Mouse (Mus musculus) forebrain, postnatal 0 days (tissue): ENCODE results near the gene Eif4e2. TPM values are rescaled to one million over a fixed set of nuclear protein-coding genes. Genes with fewer than 3 reads are reported as not detected.

Experiments
- ATAC-seq: fragments of 200-750 bp; cut with Nextera tagmentation; 2 replicates; pipeline ENCODE4 v1.8.0; 2017; ENCODE audit warnings: mild to moderate bottlenecking, moderate library complexity
- DNase-seq: peaks from one replicate; pipeline ENCODE4 v3.0.0-alpha.2; 2015
- H3K27ac ChIP-seq: fragments of 300-500 bp; sonication (generic); 2 replicates; pipeline ENCODE4 v1.5.1; 2014; ENCODE audit warnings: low read depth, mild to moderate bottlenecking, antibody characterized with exemption, low read length, moderate library complexity, mixed read lengths
- H3K27me3 ChIP-seq: fragments of 300-500 bp; sonication (generic); 2 replicates; pipeline ENCODE4 v1.6.1; 2014; ENCODE audit warnings: mild to moderate bottlenecking, low read length, mixed read lengths; ENCODE audit not compliant: insufficient read depth
- H3K36me3 ChIP-seq: fragments of 300-500 bp; sonication (generic); 2 replicates; pipeline ENCODE4 v1.6.1; 2014; ENCODE audit warnings: mild to moderate bottlenecking, moderate library complexity; ENCODE audit not compliant: insufficient read depth
- H3K4me1 ChIP-seq: fragments of 300-500 bp; sonication (generic); 2 replicates; pipeline ENCODE4 v1.6.1; 2014; ENCODE audit warnings: antibody characterized with exemption; ENCODE audit not compliant: insufficient read depth
- H3K4me2 ChIP-seq: fragments of 300-500 bp; sonication (generic); 2 replicates; pipeline ENCODE4 v1.6.1; 2014; ENCODE audit warnings: low read depth, mild to moderate bottlenecking, moderate library complexity
- H3K4me3 ChIP-seq: fragments of 300-500 bp; sonication (generic); 2 replicates; pipeline ENCODE4 v1.5.1; 2014; ENCODE audit warnings: low read depth, low read length, mixed read lengths
- H3K9ac ChIP-seq: fragments of 300-500 bp; sonication (generic); 2 replicates; pipeline ENCODE4 v1.6.1; 2014; ENCODE audit warnings: mild to moderate bottlenecking
- H3K9me3 ChIP-seq: fragments of 300-500 bp; sonication (generic); 2 replicates; pipeline ENCODE4 v1.6.1; 2016; ENCODE audit warnings: low read length
- CTCF ChIP-seq: sonication (generic); IDR thresholded peaks from 2 replicates; pipeline ENCODE4 v1.5.1; 2016; ENCODE audit warnings: antibody characterized with exemption, control low read depth, low read depth
- WGBS: fragments of 180-500 bp; shearing (Covaris S2); extraction: QIAGEN DNeasy Blood & Tissue Kit; methylation state at CpG from one replicate; pipeline ENCODE4 v1.1.7; 2014; 5-methylcytosine and 5-hydroxymethylcytosine counted together
- polyA plus RNA-seq: library from polyadenylated mRNA; unstranded; fragments of >200 nt; fragmentation: Nextera tagmentation; extraction: Ambion mirVana; gene quantifications from 2 replicates; pipeline ENCODE4 v1.2.1, GENCODE M21; 2015
- total RNA-seq: library from RNA; depleted of rRNA; stranded (reverse); fragments of >200 nt; gene quantifications from 2 replicates; pipeline ENCODE4 v1.2.3, GENCODE M21; 2014

Eif4e2 gene
- total and polyA plus RNA-seq, 2 experiments from 2014 or later: 71.5 to 87.5 TPM

- H3K9ac ChIP-seq: no peak overlapping the region
- WGBS: 30% methylated on average over 1 of the region's 1 CpGs
- no peak overlapping the region for H3K4me2 ChIP-seq
- TF ChIP-seq CTCF: no peak
- H3K36me3 ChIP-seq: no peaks in the 10 kb centered on the region
- DNase-seq: no peak
- ATAC-seq: no peak
- H3K4me1 ChIP-seq: no peaks in the 10 kb centered on the region
- H3K4me3 ChIP-seq: no peak overlapping the region
- H3K27me3 ChIP-seq: no peaks in the 10 kb centered on the region
- no peak overlapping the region for H3K27ac ChIP-seq
- no peaks in the 10 kb centered on the region for H3K9me3 ChIP-seq
Observed at GRCm38 (mm10) chr1:87201848-87202247, 11.9 kb upstream of the Eif4e2 start.

GRCm38 (mm10) chr1:87203779-87204178 is 9.9 kb upstream of the Eif4e2 start:
- Histone ChIP-seq H3K4me1 (no peaks in the 10 kb centered on the region), H3K4me2 (no peak overlapping the region), H3K9me3 (no peaks in the 10 kb centered on the region), H3K27ac (no peak overlapping the region), H3K9ac (no peak overlapping the region), H3K4me3 (no peak overlapping the region), H3K36me3 (no peaks in the 10 kb centered on the region), H3K27me3 (no peaks in the 10 kb centered on the region)
- no peak for TF ChIP-seq CTCF
- DNase-seq (no peak), ATAC-seq (no peak)
- WGBS: 79% methylated on average over 5 of the region's 5 CpGs

DNA sequence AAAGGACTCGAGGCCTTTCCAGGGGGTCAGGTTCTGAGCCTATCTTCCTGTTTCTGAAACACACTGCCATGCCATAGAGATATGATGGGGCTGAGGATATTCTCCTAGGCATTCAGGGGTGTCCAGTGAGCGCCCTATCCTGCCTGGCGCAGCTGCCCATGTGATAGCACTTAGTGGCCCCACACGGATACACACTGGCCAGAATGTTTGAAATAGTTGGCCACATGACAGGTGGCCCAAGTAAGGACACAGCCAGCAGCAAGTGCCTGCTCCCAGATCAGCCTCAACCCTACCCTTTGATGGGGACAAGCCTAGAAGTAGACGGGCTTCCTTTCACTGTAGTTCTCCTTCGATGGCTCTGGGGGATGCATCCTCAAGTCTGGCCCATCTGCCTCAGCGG is 9.2 kb upstream of the Eif4e2 start, which contains the start of gene Chrng:
Gene Chrng (plus strand): TSS at position 193 of the 400 bp plus-strand sequence.
- Histone ChIP-seq H3K27ac (no peak within 1 kb of the TSS), H3K9me3 (no peaks in the 10 kb centered on the region), H3K4me1 (no peaks in the 10 kb centered on the region), H3K27me3 (no peaks in the 10 kb centered on the region), H3K36me3 (no peaks in the 10 kb centered on the region), H3K9ac (no peak within 1 kb of the TSS), H3K4me3 (no peak within 1 kb of the TSS), H3K4me2 (no peak within 1 kb of the TSS)
- ATAC-seq (no peak), DNase-seq (no peak)
- TF ChIP-seq CTCF: no peak
- 89% methylated on average over 7 of the region's 7 CpGs for WGBS

DNA sequence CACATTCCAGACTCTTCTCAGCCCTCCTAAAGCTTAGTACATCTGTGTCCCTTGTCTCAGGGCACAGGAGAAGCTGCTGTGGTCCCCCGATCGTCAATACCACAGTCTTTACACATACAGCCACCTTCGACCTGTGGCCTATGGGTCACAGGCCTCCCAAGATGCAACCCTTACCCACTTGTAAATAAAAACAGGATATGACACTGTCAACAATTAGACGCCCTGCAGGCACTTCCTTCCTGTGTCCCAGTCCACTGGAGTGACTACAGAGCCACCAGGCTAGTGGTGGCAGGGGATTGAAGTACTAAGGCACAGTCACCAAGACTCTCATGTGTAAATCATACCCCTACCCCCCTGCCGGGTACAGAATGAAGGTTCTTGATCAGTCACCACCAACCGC is 8.7 kb upstream of the Eif4e2 start:
- 76% methylated on average over 6 of the region's 6 CpGs for WGBS

DNA sequence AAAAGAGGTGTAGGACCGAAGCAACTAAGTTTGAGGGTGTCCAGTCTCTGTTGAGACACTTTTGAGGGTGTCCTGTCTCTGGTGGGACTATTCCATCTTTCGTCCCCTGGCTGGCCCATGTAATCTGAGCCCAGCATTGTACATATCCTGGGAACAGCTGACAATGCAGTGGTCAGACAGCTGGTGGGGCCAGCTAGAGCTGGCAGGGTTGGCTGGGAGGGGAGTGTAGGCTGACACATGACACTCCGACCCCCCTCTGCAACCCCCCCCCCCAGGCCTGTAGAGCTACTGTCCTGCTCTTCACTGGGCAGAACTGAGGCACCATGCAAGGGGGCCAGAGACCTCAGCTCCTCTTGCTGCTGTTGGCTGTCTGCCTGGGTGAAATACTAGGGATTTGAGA is 8.2 kb upstream of the Eif4e2 start:
- no peaks in the 10 kb centered on the region for H3K36me3 ChIP-seq
- no peak overlapping the region for H3K4me2 ChIP-seq
- H3K27me3 ChIP-seq: no peaks in the 10 kb centered on the region
- H3K27ac ChIP-seq: no peak overlapping the region
- no peak overlapping the region for H3K4me3 ChIP-seq
- H3K9ac ChIP-seq: no peak overlapping the region
- H3K4me1 ChIP-seq: no peaks in the 10 kb centered on the region
- DNase-seq (no peak), ATAC-seq (no peak)
- no peaks in the 10 kb centered on the region for H3K9me3 ChIP-seq
- 56% methylated on average over 3 of the region's 3 CpGs for WGBS
- no peak for TF ChIP-seq CTCF

More for the DNA sequence above, 8.7 kb upstream of the Eif4e2 start:
- DNase-seq (no peak), ATAC-seq (no peak)
- no peak overlapping the region for H3K4me2 ChIP-seq
- no peak for TF ChIP-seq CTCF
- H3K27ac ChIP-seq: no peak overlapping the region
- H3K4me1 ChIP-seq: no peaks in the 10 kb centered on the region
- H3K4me3 ChIP-seq: no peak overlapping the region
- H3K9ac ChIP-seq: no peak overlapping the region
- H3K9me3 ChIP-seq: no peaks in the 10 kb centered on the region
- H3K36me3 ChIP-seq: no peaks in the 10 kb centered on the region
- H3K27me3 ChIP-seq: no peaks in the 10 kb centered on the region

GRCm38 (mm10) chr1:87206339-87206738 is 7.4 kb upstream of the Eif4e2 start:
- no peaks in the 10 kb centered on the region for H3K4me1 ChIP-seq

GRCm38 (mm10) chr1:87211431-87211830 is 2.3 kb upstream of the Eif4e2 start:
- Histone ChIP-seq H3K27me3 (no peaks in the 10 kb centered on the region), H3K9ac (no peak overlapping the region), H3K4me1 (peaks cover 19% of the 10 kb centered on the region), H3K27ac (no peak overlapping the region), H3K4me3 (no peak overlapping the region), H3K4me2 (no peak overlapping the region), H3K36me3 (no peaks in the 10 kb centered on the region), H3K9me3 (no peaks in the 10 kb centered on the region)
- no peak for TF ChIP-seq CTCF
- ATAC-seq: no peak
- DNase-seq: no peak
- WGBS: 90% methylated on average over 4 of the region's 4 CpGs

More at GRCm38 (mm10) chr1:87206339-87206738, 7.4 kb upstream of the Eif4e2 start:
- 0 out of 2 replicates have a peak, but pooled peaks have one; percentile 24 for TF ChIP-seq CTCF
- Histone ChIP-seq H3K4me2 (no peak overlapping the region), H3K9me3 (no peaks in the 10 kb centered on the region), H3K4me3 (no peak overlapping the region), H3K36me3 (no peaks in the 10 kb centered on the region), H3K27me3 (no peaks in the 10 kb centered on the region), H3K27ac (no peak overlapping the region), H3K9ac (no peak overlapping the region)
- DNase-seq: no peak
- 21% methylated on average over 17 of the region's 17 CpGs for WGBS
- ATAC-seq: no peak
